Mouse (Mus musculus): ENCODE results near the gene Tas2r138. TPM values are rescaled to one million over a fixed set of nuclear protein-coding genes. Genes with fewer than 3 reads are reported as not detected.
A peak's percentile ranks its signal among the peaks of the same experiment; 100 is the strongest.
"Not testable (repeated sequence)": the region's sequence is repeated elsewhere in the genome, so short reads cannot be mapped to it uniquely, and the experiment has no call there.

Tas2r138 gene
- polyA plus RNA-seq, 1 experiment from 2014 or later: not detected

- Histone ChIP-seq H3K36me3 (replicated peaks; ENCODE audit: control insufficient read depth, insufficient read depth) (no peaks in the 10 kb centered on the region), H3K4me1 (replicated peaks; ENCODE audit: control insufficient read depth, insufficient read depth, low read length) (no peaks in the 10 kb centered on the region), H3K27ac (no peak overlapping the region), H3K9ac (no peak overlapping the region), H3K4me2 (replicated peaks) (no peak overlapping the region), H3K9me3 (ENCODE audit: control insufficient read depth, low read length) (no peaks in the 10 kb centered on the region), H3K4me3 (replicated peaks; ENCODE audit: low read length) (no peak overlapping the region), H3K27me3 (ENCODE audit: control insufficient read depth, insufficient read depth, low read length) (no peaks in the 10 kb centered on the region)
- DNase-seq (ENCODE audit: low spot score) (no peak), ATAC-seq (ENCODE audit: low FRiP score) (no peak)
- WGBS: 68% methylated on average over 1 of the region's 1 CpGs
Measured at GRCm38 (mm10) chr6:40626111-40626510, 13.0 kb upstream of the Tas2r138 start.

- WGBS: 26% methylated on average over 2 of the region's 2 CpGs
Measured at GRCm38 (mm10) chr6:40617965-40618364, 4.9 kb upstream of the Tas2r138 start.

DNA sequence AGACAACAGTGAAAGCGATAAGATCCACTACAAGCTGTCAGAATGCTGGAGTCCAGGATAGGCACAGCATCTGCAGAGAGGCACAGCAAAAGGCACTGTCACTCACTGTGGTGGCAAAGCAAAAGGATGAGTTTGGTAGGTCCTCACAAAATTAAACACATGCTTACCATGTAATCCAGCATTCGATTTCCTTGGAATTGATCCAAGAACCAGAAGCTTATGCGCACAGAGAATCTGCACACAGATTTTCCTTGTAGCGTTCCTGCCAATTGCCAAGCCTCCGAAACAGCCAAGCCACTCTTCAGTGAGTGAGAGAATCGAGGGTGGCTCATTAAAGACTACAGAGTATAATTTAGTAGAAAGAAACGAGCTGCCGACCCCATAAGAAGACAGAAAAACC lies 2.9 kb downstream of the Tas2r138 start:
- no peak overlapping the region for H3K4me2 ChIP-seq (replicated peaks)
- no peaks in the 10 kb centered on the region for H3K27me3 ChIP-seq (ENCODE audit: control insufficient read depth, insufficient read depth, low read length)
- DNase-seq (ENCODE audit: low spot score): no peak
- H3K9ac ChIP-seq: no peak overlapping the region
- no peak overlapping the region for H3K27ac ChIP-seq
- H3K9me3 ChIP-seq (ENCODE audit: control insufficient read depth, low read length): no peaks in the 10 kb centered on the region
- H3K4me3 ChIP-seq (replicated peaks; ENCODE audit: low read length): no peak overlapping the region
- ATAC-seq (ENCODE audit: low FRiP score): no peak
- WGBS: 71% methylated on average over 8 of the region's 8 CpGs
- H3K4me1 ChIP-seq (replicated peaks; ENCODE audit: control insufficient read depth, insufficient read depth, low read length): no peaks in the 10 kb centered on the region
- H3K36me3 ChIP-seq (replicated peaks; ENCODE audit: control insufficient read depth, insufficient read depth): no peaks in the 10 kb centered on the region

More at GRCm38 (mm10) chr6:40617965-40618364, 4.9 kb upstream of the Tas2r138 start:
- peak; percentile 86 for DNase-seq (ENCODE audit: low spot score)
- Histone ChIP-seq H3K4me3 (replicated peaks; ENCODE audit: low read length) (no peak overlapping the region), H3K4me2 (replicated peaks) (no peak overlapping the region), H3K27ac (no peak overlapping the region), H3K4me1 (replicated peaks; ENCODE audit: control insufficient read depth, insufficient read depth, low read length) (no peaks in the 10 kb centered on the region), H3K36me3 (replicated peaks; ENCODE audit: control insufficient read depth, insufficient read depth) (no peaks in the 10 kb centered on the region), H3K9me3 (ENCODE audit: control insufficient read depth, low read length) (no peaks in the 10 kb centered on the region), H3K27me3 (ENCODE audit: control insufficient read depth, insufficient read depth, low read length) (no peaks in the 10 kb centered on the region), H3K9ac (no peak overlapping the region)
- peak; percentile 68; the same call in 1 of the 2 replicates for ATAC-seq (ENCODE audit: low FRiP score)

- DNase-seq (ENCODE audit: low spot score) (no peak), ATAC-seq (ENCODE audit: low FRiP score) (no peak)
- Histone ChIP-seq H3K9ac (no peak overlapping the region), H3K4me1 (replicated peaks; ENCODE audit: control insufficient read depth, insufficient read depth, low read length) (no peaks in the 10 kb centered on the region), H3K4me3 (replicated peaks; ENCODE audit: low read length) (no peak overlapping the region), H3K27me3 (ENCODE audit: control insufficient read depth, insufficient read depth, low read length) (no peaks in the 10 kb centered on the region), H3K27ac (no peak overlapping the region), H3K9me3 (ENCODE audit: control insufficient read depth, low read length) (no peaks in the 10 kb centered on the region), H3K4me2 (replicated peaks) (no peak overlapping the region), H3K36me3 (replicated peaks; ENCODE audit: control insufficient read depth, insufficient read depth) (no peaks in the 10 kb centered on the region)
Measured at GRCm38 (mm10) chr6:40607431-40607830, 5.7 kb downstream of the Tas2r138 start.

- not testable (repeated sequence) for H3K4me2 ChIP-seq (replicated peaks); H3K4me1 ChIP-seq (replicated peaks; ENCODE audit: control insufficient read depth, insufficient read depth, low read length); DNase-seq (ENCODE audit: low spot score); H3K36me3 ChIP-seq (replicated peaks; ENCODE audit: control insufficient read depth, insufficient read depth); H3K27ac ChIP-seq; H3K27me3 ChIP-seq (ENCODE audit: control insufficient read depth, insufficient read depth, low read length); H3K4me3 ChIP-seq (replicated peaks; ENCODE audit: low read length); H3K9ac ChIP-seq; ATAC-seq (ENCODE audit: low FRiP score); H3K9me3 ChIP-seq (ENCODE audit: control insufficient read depth, low read length)
- WGBS: 35% methylated on average over 4 of the region's 4 CpGs
Measured at GRCm38 (mm10) chr6:40598546-40598945, 14.6 kb downstream of the Tas2r138 start.

- Histone ChIP-seq H3K36me3 (replicated peaks; ENCODE audit: control insufficient read depth, insufficient read depth) (no peaks in the 10 kb centered on the region), H3K9ac (no peak overlapping the region), H3K27me3 (ENCODE audit: control insufficient read depth, insufficient read depth, low read length) (no peaks in the 10 kb centered on the region), H3K4me1 (replicated peaks; ENCODE audit: control insufficient read depth, insufficient read depth, low read length) (no peaks in the 10 kb centered on the region), H3K9me3 (ENCODE audit: control insufficient read depth, low read length) (no peaks in the 10 kb centered on the region), H3K4me2 (replicated peaks) (no peak overlapping the region), H3K4me3 (replicated peaks; ENCODE audit: low read length) (no peak overlapping the region), H3K27ac (no peak overlapping the region)
- DNase-seq (ENCODE audit: low spot score): no peak
- ATAC-seq (ENCODE audit: low FRiP score): no peak
- 83% methylated on average over 3 of the region's 3 CpGs for WGBS
Measured at GRCm38 (mm10) chr6:40594804-40595550, 18.1 kb downstream of the Tas2r138 start.

- over 99% methylated on average over 2 of the region's 2 CpGs for WGBS
- no peaks in the 10 kb centered on the region for H3K9me3 ChIP-seq (ENCODE audit: control insufficient read depth, low read length)
- H3K4me3 ChIP-seq (replicated peaks; ENCODE audit: low read length): no peak overlapping the region
- H3K27me3 ChIP-seq (ENCODE audit: control insufficient read depth, insufficient read depth, low read length): no peaks in the 10 kb centered on the region
- no peaks in the 10 kb centered on the region for H3K4me1 ChIP-seq (replicated peaks; ENCODE audit: control insufficient read depth, insufficient read depth, low read length)
- no peak for DNase-seq (ENCODE audit: low spot score)
- no peaks in the 10 kb centered on the region for H3K36me3 ChIP-seq (replicated peaks; ENCODE audit: control insufficient read depth, insufficient read depth)
- H3K4me2 ChIP-seq (replicated peaks): no peak overlapping the region
- no peak overlapping the region for H3K27ac ChIP-seq
- ATAC-seq (ENCODE audit: low FRiP score): no peak
- no peak overlapping the region for H3K9ac ChIP-seq
Measured at GRCm38 (mm10) chr6:40588346-40588745, 24.8 kb downstream of the Tas2r138 start.

DNA sequence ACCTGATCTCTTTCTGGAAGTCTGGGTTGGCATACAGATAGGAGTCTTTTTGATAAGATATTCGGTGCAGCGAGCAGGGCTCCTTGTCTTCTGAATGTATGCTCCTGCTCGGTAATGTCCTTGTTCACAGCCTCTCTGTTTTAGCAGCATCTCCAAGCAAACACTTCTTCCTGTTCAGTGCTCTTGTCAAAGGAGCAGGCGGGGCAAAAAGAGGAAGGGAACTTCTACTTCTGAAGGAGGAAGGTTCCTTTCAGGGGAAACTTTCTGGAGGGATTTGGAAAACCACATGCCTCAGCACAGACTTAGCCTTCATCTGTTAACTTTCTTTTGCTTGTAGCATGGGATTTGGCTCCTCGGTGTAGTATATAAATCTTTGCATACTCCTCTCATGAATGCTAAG lies 27.5 kb downstream of the Tas2r138 start, which contains the start of gene Clec5a:
Gene Clec5a (minus strand): TSS at position 177 of the 400 bp plus-strand sequence.
- Histone ChIP-seq H3K27me3 (ENCODE audit: control insufficient read depth, insufficient read depth, low read length) (no peaks in the 10 kb centered on the region), H3K27ac (no peak within 1 kb of the TSS), H3K36me3 (replicated peaks; ENCODE audit: control insufficient read depth, insufficient read depth) (no peaks in the 10 kb centered on the region), H3K9ac (no peak within 1 kb of the TSS), H3K4me3 (replicated peaks; ENCODE audit: low read length) (no peak within 1 kb of the TSS), H3K4me2 (replicated peaks) (no peak within 1 kb of the TSS), H3K4me1 (replicated peaks; ENCODE audit: control insufficient read depth, insufficient read depth, low read length) (no peaks in the 10 kb centered on the region), H3K9me3 (ENCODE audit: control insufficient read depth, low read length) (no peaks in the 10 kb centered on the region)
- ATAC-seq (ENCODE audit: low FRiP score) (no peak), DNase-seq (ENCODE audit: low spot score) (no peak)
- WGBS: 88% methylated on average over 5 of the region's 5 CpGs

DNA sequence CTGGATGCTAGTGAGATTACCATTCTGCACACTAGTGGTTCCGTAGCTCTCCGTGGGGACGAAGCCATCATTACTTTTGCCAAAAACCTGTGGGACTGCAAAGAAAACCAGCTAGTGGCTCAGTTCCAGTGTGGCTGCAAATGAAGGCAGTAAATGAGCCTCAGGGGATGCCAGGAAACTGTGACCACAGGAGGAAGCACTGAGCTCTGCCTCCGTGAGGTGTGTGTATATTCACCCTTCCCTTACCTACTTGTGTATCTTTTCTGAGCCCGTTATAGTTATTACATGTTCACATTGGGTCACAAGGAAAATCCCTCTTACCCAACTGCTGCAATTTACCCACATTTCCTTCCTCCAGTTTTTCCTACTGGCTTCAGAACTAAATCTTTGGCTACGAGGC lies 28.8 kb downstream of the Tas2r138 start:
- Histone ChIP-seq H3K27me3 (ENCODE audit: control insufficient read depth, insufficient read depth, low read length) (no peaks in the 10 kb centered on the region), H3K4me1 (replicated peaks; ENCODE audit: control insufficient read depth, insufficient read depth, low read length) (no peaks in the 10 kb centered on the region), H3K9ac (no peak overlapping the region), H3K36me3 (replicated peaks; ENCODE audit: control insufficient read depth, insufficient read depth) (no peaks in the 10 kb centered on the region), H3K9me3 (ENCODE audit: control insufficient read depth, low read length) (no peaks in the 10 kb centered on the region), H3K4me3 (replicated peaks; ENCODE audit: low read length) (no peak overlapping the region), H3K27ac (no peak overlapping the region), H3K4me2 (replicated peaks) (no peak overlapping the region)
- WGBS: 83% methylated on average over 6 of the region's 6 CpGs
- ATAC-seq (ENCODE audit: low FRiP score) (no peak), DNase-seq (ENCODE audit: low spot score) (no peak)

DNA sequence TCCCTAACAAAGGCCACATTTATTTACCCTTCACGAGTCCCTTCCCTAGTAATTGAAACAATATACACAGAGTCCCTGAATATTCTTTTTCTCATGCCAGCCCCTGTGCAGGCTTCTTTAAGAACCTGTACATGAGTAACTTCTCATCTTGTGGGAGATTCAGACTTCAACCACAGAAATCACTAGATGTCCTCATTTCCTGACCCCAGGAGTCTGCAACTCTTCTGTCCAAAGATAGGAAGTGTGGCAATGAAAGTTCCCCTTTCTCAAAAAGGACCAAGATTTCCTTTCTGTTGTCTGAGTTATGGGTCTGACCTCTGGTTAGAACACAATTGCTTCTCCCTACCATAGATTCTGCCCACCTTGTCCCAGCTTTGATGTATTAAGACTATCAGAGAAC lies 36.8 kb downstream of the Tas2r138 start:
- H3K9ac ChIP-seq: no peak overlapping the region
- H3K4me3 ChIP-seq (replicated peaks; ENCODE audit: low read length): no peak overlapping the region
- H3K4me2 ChIP-seq (replicated peaks): no peak overlapping the region
- ATAC-seq (ENCODE audit: low FRiP score) (no peak), DNase-seq (ENCODE audit: low spot score) (no peak)
- no peaks in the 10 kb centered on the region for H3K9me3 ChIP-seq (ENCODE audit: control insufficient read depth, low read length)
- WGBS: 81% methylated on average over 1 of the region's 1 CpGs
- no peaks in the 10 kb centered on the region for H3K4me1 ChIP-seq (replicated peaks; ENCODE audit: control insufficient read depth, insufficient read depth, low read length)
- H3K36me3 ChIP-seq (replicated peaks; ENCODE audit: control insufficient read depth, insufficient read depth): no peaks in the 10 kb centered on the region
- H3K27me3 ChIP-seq (ENCODE audit: control insufficient read depth, insufficient read depth, low read length): no peaks in the 10 kb centered on the region
- no peak overlapping the region for H3K27ac ChIP-seq

All from hindbrain, embryonic 14.5 days (tissue).